Mouse (Mus musculus): ENCODE measurements at regions not wholly inside any gene's neighbourhood (a gene's known extent, or its start where the extent isn't known, plus 50 kb on each side); places are given as distances from the start of the nearest gene placed in this dataset.
"Not testable (repeated sequence)": the region's sequence is repeated elsewhere in the genome, so short reads cannot be mapped to it uniquely, and the experiment has no call there.

DNA sequence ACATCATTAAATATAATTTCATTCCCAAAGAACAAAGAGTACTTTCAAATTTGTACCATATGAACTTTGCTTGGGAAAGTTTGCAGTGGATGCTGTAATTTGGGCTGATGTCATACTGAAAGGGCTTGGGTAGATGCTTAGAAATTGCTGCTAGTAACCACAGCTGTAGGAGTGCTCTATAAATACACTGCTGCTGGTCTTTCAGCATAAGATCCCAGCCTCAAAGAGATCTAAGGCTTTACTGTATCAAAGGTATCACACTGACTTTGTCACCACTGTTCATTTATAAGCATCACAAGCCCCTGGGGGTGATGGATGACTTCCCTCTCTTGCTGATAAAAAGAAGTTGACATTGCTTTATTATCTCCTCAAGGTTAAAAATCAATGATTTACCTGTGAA is 497.2 kb downstream of the Pla2g4a start:
- no peak for DNase-seq (ENCODE audit: low read depth, low spot score)

DNA sequence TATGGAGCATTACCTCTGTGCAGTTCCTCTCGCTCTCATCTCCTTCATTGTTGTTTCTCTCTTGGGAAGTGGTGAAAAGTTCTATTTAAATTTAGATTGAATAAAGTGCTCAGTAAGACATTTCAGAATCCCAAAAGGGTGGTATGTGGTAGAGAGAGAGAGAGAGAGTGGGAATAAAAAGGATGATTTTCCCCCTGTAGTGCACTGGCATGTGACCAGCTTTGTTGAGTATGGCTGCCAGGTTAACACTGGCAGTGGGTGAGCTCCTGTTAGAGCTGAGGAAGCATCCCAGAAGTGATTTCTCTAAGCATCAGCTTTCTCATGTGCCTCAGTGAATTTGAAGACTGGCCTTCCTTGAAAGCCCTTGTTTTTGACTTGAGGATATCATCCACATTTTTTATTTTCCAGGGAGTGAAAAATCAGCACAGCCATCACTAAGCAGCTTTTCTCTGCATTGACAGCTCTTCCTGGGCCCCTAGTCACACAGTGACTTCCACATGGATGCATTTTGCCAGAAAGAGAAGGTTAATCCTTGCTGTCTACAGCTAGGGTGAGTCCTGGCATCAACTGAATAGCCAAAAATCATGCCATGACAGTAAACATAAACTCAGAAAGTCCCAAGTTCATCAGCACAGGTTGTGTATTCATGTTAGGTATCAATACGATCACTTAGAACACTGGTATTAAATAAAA is 511.1 kb downstream of the Pla2g4a start:
- no peak for DNase-seq (ENCODE audit: low read depth, low spot score)

DNA sequence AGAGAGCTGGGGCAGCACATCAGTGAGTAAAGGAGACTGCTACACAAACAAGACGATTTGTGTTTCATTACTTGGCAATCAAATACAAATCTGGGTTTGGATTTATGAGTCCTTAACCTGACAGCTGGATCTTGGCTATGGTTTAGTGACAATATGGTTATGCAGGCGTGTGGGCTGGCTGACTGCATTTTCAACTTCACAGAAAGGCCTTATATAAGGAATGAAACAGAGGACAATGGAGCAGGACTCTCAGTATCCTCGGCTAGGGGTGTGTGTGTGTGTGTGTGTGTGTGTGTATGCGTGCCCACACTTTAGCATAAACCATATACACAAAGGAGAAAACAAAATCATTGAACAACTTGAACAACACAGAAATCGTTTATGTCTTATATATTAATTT is 512.6 kb downstream of the Pla2g4a start:
- DNase-seq (ENCODE audit: low read depth, low spot score): peak; percentile 19

DNA sequence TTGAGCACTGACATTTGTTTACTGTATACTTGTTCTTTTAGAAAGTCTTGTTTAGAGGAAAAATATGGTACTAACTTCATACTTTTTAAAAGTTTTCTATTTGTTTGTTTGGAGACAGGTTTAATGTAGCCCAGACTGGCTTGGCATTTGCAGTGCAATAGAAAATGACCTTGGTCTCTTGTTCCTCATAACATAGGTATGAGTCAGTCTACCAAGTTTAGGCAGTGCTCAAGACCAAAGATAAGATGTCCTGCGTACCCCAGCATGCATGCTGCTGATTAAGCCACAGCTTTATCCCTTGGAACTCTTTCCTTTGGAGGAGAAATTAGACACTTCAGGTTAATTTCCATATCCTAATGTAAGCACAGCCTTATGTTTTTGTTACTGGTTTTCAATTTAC is 550.1 kb downstream of the Pla2g4a start:
- no peak for DNase-seq (ENCODE audit: low read depth, low spot score)

DNA sequence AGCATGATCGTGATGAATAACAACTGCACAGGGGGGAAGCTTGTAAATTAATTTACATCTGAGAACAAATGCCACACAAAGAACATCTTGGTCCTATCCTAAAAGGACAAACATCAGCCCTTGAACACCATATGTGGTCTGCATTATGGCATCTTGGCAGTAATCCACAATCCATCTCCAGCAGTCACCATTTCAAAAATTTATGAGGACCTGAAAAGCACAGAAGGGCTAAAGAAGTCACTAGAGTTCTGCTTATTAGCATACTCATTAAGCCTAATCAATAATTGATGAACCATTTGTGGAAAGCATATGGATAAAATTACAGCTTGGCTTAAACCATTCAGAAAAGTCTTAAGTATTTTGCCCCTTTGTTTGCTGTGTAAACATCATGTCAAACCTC is 555.7 kb downstream of the Pla2g4a start:
- DNase-seq (ENCODE audit: low read depth, low spot score): no peak

DNA sequence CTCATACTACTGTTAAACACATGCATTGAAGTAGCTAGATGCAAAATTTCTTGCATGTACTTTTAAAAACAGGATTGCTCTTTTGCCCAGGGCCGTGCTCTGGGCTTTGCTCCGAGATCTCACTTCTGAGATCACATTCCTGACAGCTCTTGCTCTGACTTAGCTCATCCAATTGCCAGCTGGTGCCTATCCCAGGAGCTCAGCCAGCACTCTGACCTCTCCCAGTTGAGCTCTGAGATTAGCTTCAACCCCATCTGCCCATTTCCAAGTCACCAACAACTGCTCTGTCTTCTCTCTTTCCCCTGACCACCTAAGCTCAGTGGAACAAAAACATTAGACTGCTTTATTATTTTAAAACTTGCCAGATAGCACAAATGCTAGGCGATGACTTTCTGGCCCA is 572.4 kb downstream of the Pla2g4a start:
- DNase-seq (ENCODE audit: low read depth, low spot score): no peak

DNA sequence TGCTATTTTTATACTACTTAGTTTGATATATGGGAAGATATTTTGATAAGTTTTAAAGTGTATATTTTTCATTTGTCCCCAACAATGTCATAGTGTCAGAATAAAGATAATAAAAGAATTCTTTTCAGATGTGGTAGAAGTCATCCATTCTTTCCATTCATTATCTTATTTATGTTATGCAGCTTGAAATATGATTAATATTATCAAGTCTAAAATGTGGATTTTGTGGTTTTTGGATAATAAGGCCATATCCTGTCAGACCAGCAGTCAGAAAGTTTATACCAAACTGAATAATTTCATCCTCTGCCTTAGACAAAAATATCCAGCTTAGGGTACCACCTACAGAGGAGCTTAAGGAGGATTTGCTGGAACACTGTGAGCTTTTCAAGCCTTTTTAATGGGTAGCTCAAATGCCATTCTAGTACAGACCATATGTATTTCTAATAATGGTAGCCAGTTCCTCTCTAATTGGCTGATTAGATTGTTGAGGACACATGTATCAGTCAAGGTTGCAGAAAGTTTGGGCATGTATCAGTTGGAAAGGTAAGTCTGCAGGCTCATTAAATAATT is 609.7 kb downstream of the Pla2g4a start:
- no peak for DNase-seq (ENCODE audit: low read depth, low spot score)

DNA sequence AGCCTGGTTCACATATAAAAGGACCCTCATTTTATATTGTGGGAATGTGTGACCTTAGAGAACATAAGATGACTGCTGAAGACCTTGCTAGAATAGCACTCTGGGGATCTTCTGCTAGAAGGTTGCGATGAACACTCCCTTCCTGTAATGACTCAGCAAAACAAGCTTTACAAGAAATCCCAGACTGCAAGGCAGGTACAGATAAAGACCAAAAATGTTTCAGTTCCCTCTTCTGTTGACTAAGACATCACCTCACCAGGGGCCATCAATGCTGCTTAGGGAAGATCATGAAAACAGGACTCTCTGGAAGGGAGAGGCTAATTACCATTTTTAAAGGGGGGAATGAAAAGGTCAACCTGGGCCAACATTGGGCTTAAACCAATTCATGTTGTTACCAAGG is 613.7 kb downstream of the Pla2g4a start:
- DNase-seq (ENCODE audit: low read depth, low spot score): no peak

DNA sequence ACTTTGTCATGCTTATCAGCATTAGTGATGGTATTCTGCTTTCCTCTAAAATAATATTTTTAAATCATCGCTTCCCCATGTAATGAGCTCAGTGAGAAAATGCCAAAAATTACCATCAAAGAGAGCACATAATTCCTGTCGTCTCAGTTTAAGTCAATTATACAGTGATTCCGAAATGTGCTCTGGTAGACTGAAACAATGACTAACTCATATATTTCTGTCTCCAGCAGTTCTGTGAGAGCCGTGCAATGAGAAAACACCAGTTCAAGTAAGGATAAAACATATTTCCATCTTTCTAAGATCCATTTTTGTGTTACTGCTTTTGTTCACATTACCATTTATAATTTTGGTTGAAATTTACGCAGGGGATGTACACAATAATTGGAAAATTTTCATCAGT is 622.9 kb downstream of the Pla2g4a start:
- no peak for DNase-seq (ENCODE audit: low read depth, low spot score)

DNA sequence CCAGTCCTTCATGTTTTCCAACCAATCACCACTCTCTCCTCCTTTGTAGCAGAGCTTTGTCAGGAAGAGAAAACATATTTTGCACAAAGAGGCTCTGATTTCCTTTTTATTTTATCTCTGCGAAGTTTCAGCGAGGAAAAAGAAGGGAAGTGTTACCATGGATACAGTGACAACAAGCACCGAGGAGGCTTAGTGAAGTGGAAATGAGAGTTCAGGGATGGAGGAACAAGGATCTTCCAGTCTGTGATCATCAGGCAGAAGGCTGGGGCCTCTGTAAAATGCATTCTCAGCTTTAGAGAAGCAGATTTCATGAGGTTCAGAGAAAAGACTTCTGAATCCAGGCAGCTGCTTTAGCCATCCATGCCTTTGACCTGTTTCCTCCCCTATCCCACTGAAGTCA is 628.9 kb downstream of the Pla2g4a start:
- no peak for DNase-seq (ENCODE audit: low read depth, low spot score)

DNA sequence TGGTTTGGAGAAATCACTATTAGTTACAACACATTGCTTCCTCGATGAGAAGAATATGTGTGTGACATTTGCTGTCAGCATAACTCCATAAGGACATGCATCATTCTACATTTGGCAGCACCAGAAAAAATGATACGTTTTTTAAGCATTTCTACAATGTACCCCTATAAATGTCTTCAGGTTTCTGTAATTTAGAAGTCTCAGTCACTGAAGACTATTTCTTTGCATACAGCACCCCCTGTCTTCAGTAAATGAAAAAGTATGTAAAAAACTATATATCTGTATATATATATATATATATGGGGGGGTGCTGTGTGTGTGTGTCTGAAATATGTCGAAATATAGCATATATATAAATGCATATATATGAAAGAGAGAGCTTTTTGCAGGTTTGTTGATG is 633.9 kb downstream of the Pla2g4a start:
- no peak for DNase-seq (ENCODE audit: low read depth, low spot score)

DNA sequence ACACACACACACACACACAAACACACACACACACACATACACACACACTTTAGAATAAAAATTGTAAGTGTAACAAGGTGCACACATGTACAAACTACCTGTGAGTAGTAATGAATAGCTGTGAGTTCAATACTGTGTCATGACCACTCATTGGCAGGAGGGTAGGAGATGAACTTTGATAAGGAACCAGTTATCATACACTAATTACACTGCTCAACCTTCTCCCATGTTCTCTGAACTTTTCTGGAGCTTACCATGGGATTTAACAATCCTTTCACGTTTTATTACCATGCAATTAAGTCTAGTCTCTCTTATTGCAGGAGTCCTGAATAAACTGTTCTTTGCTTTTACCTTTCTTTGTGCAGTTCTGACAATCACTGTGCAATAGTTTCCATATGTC is 638.0 kb downstream of the Pla2g4a start:
- DNase-seq (ENCODE audit: low read depth, low spot score): no peak

DNA sequence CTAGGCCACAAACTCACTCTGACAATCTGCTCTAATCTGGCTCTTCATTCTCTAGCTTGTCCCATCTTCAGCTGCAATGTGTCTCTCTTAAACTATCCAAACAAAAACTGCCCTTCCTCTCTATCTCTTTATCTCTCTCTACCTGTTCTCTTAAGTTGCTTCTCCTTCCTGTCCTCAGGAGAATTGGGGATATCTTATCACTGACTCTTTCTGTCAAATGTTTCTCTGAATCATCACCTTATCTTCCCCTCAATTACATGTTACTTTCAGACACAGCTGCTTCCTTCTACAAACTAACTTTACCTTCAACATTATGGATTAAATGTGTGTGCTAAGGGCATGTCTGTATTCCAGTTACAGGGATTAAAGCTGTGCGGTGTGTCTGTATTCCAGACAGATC is 671.4 kb downstream of the Pla2g4a start:
- DNase-seq (ENCODE audit: low read depth, low spot score): no peak

DNA sequence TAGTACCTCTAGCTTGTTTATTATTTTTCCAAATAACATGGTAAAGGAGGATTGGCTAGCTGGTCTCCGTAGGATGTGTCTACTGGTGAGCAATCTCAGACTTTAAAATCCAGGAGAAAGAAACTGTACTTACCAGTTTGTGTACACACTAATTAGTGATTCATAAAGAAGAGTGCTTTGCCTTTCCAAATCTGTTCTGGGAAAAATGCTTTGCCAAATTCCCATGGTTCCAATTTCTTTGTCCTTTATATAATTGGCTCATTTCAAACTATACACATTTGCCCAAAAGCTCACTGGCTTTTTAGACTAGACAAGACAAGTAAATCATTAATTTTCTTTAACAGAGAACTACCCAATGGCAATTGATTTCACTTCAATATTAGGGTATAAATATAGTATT is 686.2 kb downstream of the Pla2g4a start:
- no peak for DNase-seq (ENCODE audit: low read depth, low spot score)

DNA sequence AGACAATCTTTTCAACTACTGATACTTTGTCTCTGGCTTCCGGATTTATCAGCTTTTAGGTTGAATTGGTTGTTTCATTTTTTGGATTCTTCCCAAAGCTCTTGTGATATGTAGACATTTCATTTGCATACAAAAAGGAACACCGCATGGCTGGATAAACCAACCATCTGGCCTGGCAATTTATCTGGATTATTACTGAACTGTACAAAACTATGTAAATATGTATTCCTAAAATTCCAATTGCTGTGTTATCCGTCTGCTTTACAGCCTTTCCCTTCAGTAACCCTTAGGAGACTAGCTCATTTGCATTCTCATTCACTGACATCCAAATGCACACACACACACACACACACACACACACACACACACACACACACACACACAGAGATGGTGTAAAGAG is 704.2 kb downstream of the Pla2g4a start:
- DNase-seq (ENCODE audit: low read depth, low spot score): no peak

DNA sequence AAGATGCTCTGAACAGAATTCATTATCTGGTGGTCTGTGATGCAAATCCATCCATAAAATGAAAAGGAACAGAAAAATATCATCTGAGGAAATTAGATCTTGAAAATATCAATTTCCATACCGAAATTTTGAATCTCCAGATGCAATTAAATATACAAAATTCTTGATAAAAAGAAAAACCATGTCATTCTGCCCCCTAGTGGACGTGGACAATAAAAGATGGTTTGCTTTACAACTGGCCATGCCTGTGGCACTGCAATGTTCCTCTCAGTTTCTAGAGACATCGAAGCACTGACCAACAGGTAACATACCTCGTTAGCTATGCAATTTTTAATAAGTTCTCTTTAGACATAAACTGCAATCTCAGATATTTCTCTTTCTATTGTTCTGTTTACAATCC is 706.9 kb downstream of the Pla2g4a start:
- no peak for DNase-seq (ENCODE audit: low read depth, low spot score)

DNA sequence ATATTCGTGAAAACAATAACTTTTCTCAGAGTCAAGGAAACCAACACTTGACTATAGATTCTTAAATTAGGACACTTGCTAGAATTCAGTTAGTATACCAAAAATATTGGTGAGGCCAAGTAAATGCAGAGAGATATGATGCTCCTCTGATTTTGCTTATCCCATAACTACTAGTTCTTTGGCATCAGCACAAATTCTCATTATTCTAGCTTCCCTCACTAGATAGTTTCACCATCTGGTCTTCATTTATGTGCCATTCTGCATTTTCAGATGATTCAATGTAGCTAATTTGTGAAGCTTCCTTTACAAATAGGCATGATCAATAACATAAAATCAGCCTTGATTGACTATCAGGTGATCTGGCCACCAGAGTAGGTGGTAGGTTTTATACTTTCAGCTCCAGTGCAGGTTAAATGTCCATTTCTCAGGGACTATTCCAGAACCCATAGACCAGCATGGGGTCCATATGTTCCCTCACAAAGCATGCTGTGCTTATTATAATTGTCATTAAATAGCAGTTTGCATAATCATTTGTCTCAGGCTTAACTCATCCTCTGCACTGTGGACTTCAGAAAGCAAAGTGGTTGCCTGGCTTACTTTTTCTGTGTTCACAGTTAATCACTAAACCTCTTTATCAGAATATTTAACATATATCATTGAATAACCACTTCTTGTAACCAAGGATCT is 722.6 kb downstream of the Pla2g4a start:
- no peak for DNase-seq (ENCODE audit: low read depth, low spot score)

DNA sequence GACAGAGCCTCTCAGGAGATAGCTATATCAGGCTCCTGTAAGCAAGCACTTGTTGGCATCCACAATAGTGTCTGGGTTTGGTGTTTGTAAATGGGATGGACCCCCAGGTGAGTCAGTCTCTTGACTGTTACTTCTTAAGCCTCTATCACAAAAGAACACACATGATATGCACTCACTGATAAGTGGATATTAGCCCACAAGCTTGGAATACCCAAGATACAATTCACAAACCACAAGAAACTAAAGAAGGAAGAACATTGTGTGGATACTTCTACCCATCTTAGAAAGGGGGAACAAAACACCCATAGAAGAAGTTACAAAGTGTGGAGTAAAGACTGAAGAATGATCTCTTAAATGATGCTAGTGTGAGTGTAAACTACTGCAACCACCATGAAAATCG is 733.9 kb downstream of the Pla2g4a start:
- DNase-seq (ENCODE audit: low read depth, low spot score): not testable (repeated sequence)

DNA sequence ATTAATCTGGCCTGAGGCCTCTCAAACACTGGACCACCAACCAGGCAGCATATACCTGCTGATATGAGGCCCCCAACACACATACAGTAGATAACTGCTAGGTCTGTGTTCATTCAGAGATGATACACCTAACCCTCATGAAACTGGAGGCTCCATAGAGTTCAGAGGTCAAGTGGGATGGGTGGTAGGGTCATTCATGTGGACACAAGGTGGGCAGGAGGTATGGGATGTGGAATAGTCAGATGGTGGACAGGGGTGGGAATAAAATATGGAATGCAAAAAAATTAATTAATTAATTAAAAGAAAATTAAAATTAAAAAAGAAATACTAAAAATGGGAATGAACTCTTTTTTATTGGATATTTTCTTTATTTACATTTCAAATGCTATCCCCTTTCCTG is 734.7 kb downstream of the Pla2g4a start:
- DNase-seq (ENCODE audit: low read depth, low spot score): no peak

DNA sequence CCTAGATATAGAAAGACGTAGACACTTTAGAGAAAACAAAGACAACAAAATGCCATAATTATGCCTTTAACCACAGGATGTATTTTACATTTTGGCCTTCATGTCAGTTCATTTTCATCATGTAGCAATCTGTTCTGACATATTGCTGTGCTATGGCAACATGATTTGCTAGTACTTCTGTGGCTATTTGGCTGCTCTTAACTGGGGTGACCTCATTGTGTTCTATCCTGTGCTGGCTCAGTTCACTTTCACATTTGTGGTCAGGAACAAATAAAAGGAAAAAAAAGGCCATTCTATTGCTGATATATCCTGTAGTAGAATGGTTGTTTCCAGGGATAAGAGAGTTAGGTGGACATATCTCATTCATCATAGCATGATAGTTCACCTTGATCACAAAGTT is 758.5 kb downstream of the Pla2g4a start:
- no peak for DNase-seq (ENCODE audit: low read depth, low spot score)

DNA sequence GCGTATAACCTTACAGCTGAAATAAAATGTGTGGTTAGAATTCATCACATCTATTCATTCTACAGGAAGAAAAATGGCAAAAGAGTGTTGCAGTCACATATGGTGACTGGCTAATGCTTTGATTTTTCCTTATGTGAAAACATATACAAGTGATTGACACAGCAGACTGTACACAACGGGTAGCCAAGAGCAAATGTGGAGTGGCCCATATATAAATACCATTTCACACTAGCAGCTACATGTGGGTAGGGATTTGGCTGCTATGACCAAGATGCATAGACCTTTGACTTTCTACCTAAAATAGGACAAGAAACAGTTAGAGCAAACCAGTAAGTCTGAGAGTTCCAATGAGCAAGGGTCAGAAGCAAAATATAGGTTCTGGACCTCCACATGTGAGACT is 761.8 kb downstream of the Pla2g4a start:
- no peak for DNase-seq (ENCODE audit: low read depth, low spot score)

DNA sequence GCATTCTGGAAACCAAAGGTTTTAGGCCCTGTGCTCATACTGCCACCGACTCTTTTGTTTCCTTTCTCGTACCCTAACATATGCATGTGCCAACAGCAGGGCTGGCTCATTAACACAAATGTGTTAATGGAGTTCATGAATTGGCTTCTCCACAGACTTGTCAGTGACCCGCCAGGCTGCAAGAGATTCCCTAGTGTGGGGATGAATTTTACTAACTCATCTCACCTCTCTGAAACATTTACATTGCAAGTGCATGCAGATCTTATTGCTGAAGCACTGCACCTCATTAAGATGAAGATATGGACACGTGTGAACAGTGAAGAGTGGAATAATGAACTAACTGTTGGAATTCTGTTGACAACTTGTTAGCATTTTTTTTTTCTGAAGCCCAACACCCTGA is 762.2 kb downstream of the Pla2g4a start:
- DNase-seq (ENCODE audit: low read depth, low spot score): no peak

All from telencephalon, adult 2 months (tissue).